Mouse (Mus musculus) megakaryocyte, embryonic 14.5 days (primary cell): ENCODE data around the gene Lamtor1. TPM values are rescaled to one million over a fixed set of nuclear protein-coding genes. Genes with fewer than 3 reads are reported as not detected.
"Not testable (repeated sequence)": the region's sequence is repeated elsewhere in the genome, so short reads cannot be mapped to it uniquely, and the experiment has no call there.

ENCODE experiments used
- H3K27me3 ChIP-seq: replicated peaks from 2 replicates; pipeline ENCODE3; 2012; ENCODE audit warnings: inconsistent platforms
- H3K36me3 ChIP-seq: replicated peaks from 2 replicates; pipeline ENCODE3; 2012; ENCODE audit warnings: low read length, inconsistent platforms, mixed read lengths
- H3K4me1 ChIP-seq: 2 replicates; pipeline ENCODE4 v1.6.1; 2012; ENCODE audit warnings: inconsistent platforms
- H3K4me3 ChIP-seq: replicated peaks from 2 replicates; pipeline ENCODE3; 2012; ENCODE audit warnings: moderate library complexity, mild to moderate bottlenecking, inconsistent platforms
- H3K9me3 ChIP-seq: 2 replicates; pipeline ENCODE4 v1.6.1; 2012; ENCODE audit warnings: inconsistent platforms
- FLI1 ChIP-seq: IDR thresholded peaks from 2 replicates; pipeline ENCODE4 v1.6.1; 2012; ENCODE audit warnings: low read length, inconsistent platforms, mixed read lengths
- GATA1 ChIP-seq: IDR thresholded peaks from 3 replicates; pipeline ENCODE4 v1.6.1; 2012; ENCODE audit warnings: mixed read lengths, low read length, inconsistent platforms, borderline replicate concordance
- polyA plus RNA-seq: library from polyadenylated mRNA; stranded (reverse); fragments of >175 nt; gene quantifications from 2 replicates; pipeline ENCODE4 v1.2.3, GENCODE M21; 2012; ENCODE audit warnings: low replicate concordance; ENCODE audit not compliant: insufficient read depth

Gene Lamtor1
- polyA plus RNA-seq, 1 experiment = 156 TPM

- peaks cover 45% of the 10 kb centered on the region for H3K36me3 ChIP-seq
- no peak for TF ChIP-seq FLI1
- no peak for TF ChIP-seq GATA1
- H3K4me1 ChIP-seq = peaks cover 23% of the 10 kb centered on the region
- no peak overlapping the region for H3K4me3 ChIP-seq
- H3K9me3 ChIP-seq = no peaks in the 10 kb centered on the region
- H3K27me3 ChIP-seq = no peaks in the 10 kb centered on the region
These were observed 12.4 kb downstream of the Lamtor1 start for GRCm38 (mm10) chr7:101918071-101918470.

- H3K27me3 ChIP-seq, H3K4me3 ChIP-seq, H3K9me3 ChIP-seq: not testable (repeated sequence)
- Histone ChIP-seq H3K36me3 (peaks cover 11% of the 10 kb centered on the region), H3K4me1 (peaks cover 13% of the 10 kb centered on the region)
These were observed 20.2 kb downstream of the Lamtor1 start for GRCm38 (mm10) chr7:101925892-101926291.

GRCm38 (mm10) chr7:101928093-101928492, 22.4 kb downstream of the Lamtor1 start:
- H3K27me3 ChIP-seq = no peaks in the 10 kb centered on the region
- peaks cover 26% of the 10 kb centered on the region for H3K4me1 ChIP-seq
- TF ChIP-seq FLI1 (no peak), GATA1 (no peak)
- peaks cover 14% of the 10 kb centered on the region for H3K36me3 ChIP-seq
- no peak overlapping the region for H3K4me3 ChIP-seq
- H3K9me3 ChIP-seq = peaks cover 3% of the 10 kb centered on the region; the same call in 1 of the 2 replicates

- Histone ChIP-seq H3K27me3 (no peaks in the 10 kb centered on the region), H3K4me3 (peak overlapping the region; percentile 98), H3K4me1 (peaks cover 46% of the 10 kb centered on the region), H3K9me3 (no peaks in the 10 kb centered on the region), H3K36me3 (peaks cover 9% of the 10 kb centered on the region)
- no peak for TF ChIP-seq FLI1
- no peak for TF ChIP-seq GATA1
These were observed 26.8 kb downstream of the Lamtor1 start for GRCm38 (mm10) chr7:101932551-101932950.

GRCm38 (mm10) chr7:101933300-101933699, 27.6 kb downstream of the Lamtor1 start:
- no peaks in the 10 kb centered on the region for H3K27me3 ChIP-seq
- peaks cover 54% of the 10 kb centered on the region for H3K4me1 ChIP-seq
- TF ChIP-seq FLI1 (no peak), GATA1 (no peak)
- peak overlapping the region; percentile 98 for H3K4me3 ChIP-seq
- peaks cover 9% of the 10 kb centered on the region for H3K36me3 ChIP-seq
- no peaks in the 10 kb centered on the region for H3K9me3 ChIP-seq

- Histone ChIP-seq H3K4me1 (peaks cover 59% of the 10 kb centered on the region), H3K9me3 (no peaks in the 10 kb centered on the region), H3K27me3 (no peaks in the 10 kb centered on the region), H3K4me3 (peak within 1 kb of the TSS; percentile 98), H3K36me3 (peaks cover 14% of the 10 kb centered on the region)
- TF ChIP-seq GATA1 = no peak
- peak; percentile 93 for TF ChIP-seq FLI1
These were observed 28.1 kb downstream of the Lamtor1 start, which contains the start of the genes Lrrc51 and Numa1 for GRCm38 (mm10) chr7:101933751-101934240. Gene Lrrc51 (minus strand): TSS chr7:101933895. Gene Numa1 (plus strand): TSS chr7:101934111.

GRCm38 (mm10) chr7:101935957-101936356, 30.3 kb downstream of the Lamtor1 start:
- H3K27me3 ChIP-seq = no peaks in the 10 kb centered on the region
- H3K4me1 ChIP-seq = peaks cover 60% of the 10 kb centered on the region
- peaks cover 25% of the 10 kb centered on the region for H3K36me3 ChIP-seq
- TF ChIP-seq FLI1 (no peak), GATA1 (no peak)
- peak overlapping the region; percentile 15 for H3K4me3 ChIP-seq
- H3K9me3 ChIP-seq = no peaks in the 10 kb centered on the region

- Histone ChIP-seq H3K36me3 (peaks cover 23% of the 10 kb centered on the region), H3K27me3 (no peaks in the 10 kb centered on the region), H3K9me3 (no peaks in the 10 kb centered on the region), H3K4me3 (no peak overlapping the region), H3K4me1 (peaks cover 58% of the 10 kb centered on the region)
- TF ChIP-seq FLI1 (no peak), GATA1 (no peak)
These were observed 31.3 kb downstream of the Lamtor1 start for GRCm38 (mm10) chr7:101936996-101937395.

GRCm38 (mm10) chr7:101937569-101937968, 31.9 kb downstream of the Lamtor1 start:
- Histone ChIP-seq H3K27me3 (no peaks in the 10 kb centered on the region), H3K36me3 (peaks cover 23% of the 10 kb centered on the region), H3K9me3 (no peaks in the 10 kb centered on the region), H3K4me3 (no peak overlapping the region), H3K4me1 (peaks cover 54% of the 10 kb centered on the region)
- TF ChIP-seq GATA1 (no peak), FLI1 (no peak)

GRCm38 (mm10) chr7:101938348-101938747, 32.6 kb downstream of the Lamtor1 start:
- Histone ChIP-seq H3K36me3 (peaks cover 23% of the 10 kb centered on the region), H3K4me3 (no peak overlapping the region), H3K4me1 (peaks cover 51% of the 10 kb centered on the region), H3K9me3 (no peaks in the 10 kb centered on the region), H3K27me3 (no peaks in the 10 kb centered on the region)
- TF ChIP-seq GATA1 (no peak), FLI1 (no peak)

GRCm38 (mm10) chr7:101939758-101940157, 34.1 kb downstream of the Lamtor1 start:
- no peak for TF ChIP-seq GATA1
- TF ChIP-seq FLI1 = no peak
- peaks cover 47% of the 10 kb centered on the region for H3K4me1 ChIP-seq
- no peak overlapping the region for H3K4me3 ChIP-seq
- peaks cover 23% of the 10 kb centered on the region for H3K36me3 ChIP-seq
- H3K9me3 ChIP-seq = no peaks in the 10 kb centered on the region
- H3K27me3 ChIP-seq = no peaks in the 10 kb centered on the region

GRCm38 (mm10) chr7:101949008-101949407, 43.3 kb downstream of the Lamtor1 start:
- H3K4me3 ChIP-seq, H3K27me3 ChIP-seq, H3K9me3 ChIP-seq, H3K36me3 ChIP-seq: not testable (repeated sequence)
- peaks cover 54% of the 10 kb centered on the region for H3K4me1 ChIP-seq
